Mouse (Mus musculus) midbrain, embryonic 12.5 days (tissue): ENCODE measurements at regions not wholly inside any gene's neighbourhood (a gene's known extent, or its start where the extent isn't known, plus 50 kb on each side); places are given as distances from the start of the nearest gene placed in this dataset.

Experiments
- ATAC-seq: fragments of 200-750 bp; cut with Nextera tagmentation; 2 replicates; pipeline ENCODE4 v1.8.0; 2017; ENCODE audit warnings: low read depth, moderate TSS enrichment, moderate library complexity; ENCODE audit not compliant: low FRiP score
- H3K27ac ChIP-seq: fragments of 300-500 bp; sonication (generic); replicated peaks from 2 replicates; pipeline ENCODE4 v1.5.1; 2016; ENCODE audit warnings: mild to moderate bottlenecking
- H3K27me3 ChIP-seq: fragments of 300-500 bp; sonication (generic); 2 replicates; pipeline ENCODE4 v1.6.1; 2016; ENCODE audit warnings: mild to moderate bottlenecking
- H3K36me3 ChIP-seq: fragments of 300-500 bp; sonication (generic); 2 replicates; pipeline ENCODE4 v1.6.1; 2016
- H3K4me1 ChIP-seq: fragments of 300-500 bp; sonication (generic); 2 replicates; pipeline ENCODE4 v1.6.1; 2016
- H3K4me2 ChIP-seq: fragments of 300-500 bp; sonication (generic); replicated peaks from 2 replicates; pipeline ENCODE4 v1.6.1; 2016; ENCODE audit warnings: mild to moderate bottlenecking, moderate library complexity
- H3K4me3 ChIP-seq: fragments of 300-500 bp; sonication (generic); 2 replicates; pipeline ENCODE4 v1.5.1; 2016; ENCODE audit warnings: mild to moderate bottlenecking
- H3K9ac ChIP-seq: fragments of 300-500 bp; sonication (generic); replicated peaks from 2 replicates; pipeline ENCODE4 v1.6.1; 2016; ENCODE audit warnings: mild to moderate bottlenecking, moderate library complexity
- H3K9me3 ChIP-seq: fragments of 300-500 bp; sonication (generic); 2 replicates; pipeline ENCODE4 v1.6.1; 2016; ENCODE audit warnings: mild to moderate bottlenecking
- WGBS: fragments of 180-500 bp; shearing (Covaris S2); methylation state at CpG from one replicate; pipeline ENCODE4 v1.1.7; 2016; 5-methylcytosine and 5-hydroxymethylcytosine counted together

- Histone ChIP-seq H3K4me2 (no peak overlapping the region), H3K9ac (no peak overlapping the region), H3K9me3 (no peaks in the 10 kb centered on the region), H3K27ac (no peak overlapping the region), H3K36me3 (no peaks in the 10 kb centered on the region), H3K4me1 (no peaks in the 10 kb centered on the region), H3K27me3 (no peaks in the 10 kb centered on the region), H3K4me3 (no peak overlapping the region)
- WGBS: 87% methylated on average over 11 of the region's 11 CpGs
- ATAC-seq: no peak
These were observed 255.6 kb downstream of the Gpat3 start for GRCm38 (mm10) chr5:101100975-101101699.

- Histone ChIP-seq H3K27me3 (no peaks in the 10 kb centered on the region), H3K36me3 (no peaks in the 10 kb centered on the region), H3K9me3 (no peaks in the 10 kb centered on the region), H3K27ac (peak overlapping the region; percentile 20; the same call in 1 of the 2 replicates), H3K4me3 (no peak overlapping the region), H3K9ac (no peak overlapping the region), H3K4me1 (peaks cover 15% of the 10 kb centered on the region; the same call in 1 of the 2 replicates), H3K4me2 (peak overlapping the region; percentile 17; the same call in 1 of the 2 replicates)
- ATAC-seq: peak; percentile 49; the same call in 1 of the 2 replicates
- 65% methylated on average over 21 of the region's 21 CpGs for WGBS
These were observed 245.6 kb downstream of the Gpat3 start for GRCm38 (mm10) chr5:101091027-101091598.

DNA sequence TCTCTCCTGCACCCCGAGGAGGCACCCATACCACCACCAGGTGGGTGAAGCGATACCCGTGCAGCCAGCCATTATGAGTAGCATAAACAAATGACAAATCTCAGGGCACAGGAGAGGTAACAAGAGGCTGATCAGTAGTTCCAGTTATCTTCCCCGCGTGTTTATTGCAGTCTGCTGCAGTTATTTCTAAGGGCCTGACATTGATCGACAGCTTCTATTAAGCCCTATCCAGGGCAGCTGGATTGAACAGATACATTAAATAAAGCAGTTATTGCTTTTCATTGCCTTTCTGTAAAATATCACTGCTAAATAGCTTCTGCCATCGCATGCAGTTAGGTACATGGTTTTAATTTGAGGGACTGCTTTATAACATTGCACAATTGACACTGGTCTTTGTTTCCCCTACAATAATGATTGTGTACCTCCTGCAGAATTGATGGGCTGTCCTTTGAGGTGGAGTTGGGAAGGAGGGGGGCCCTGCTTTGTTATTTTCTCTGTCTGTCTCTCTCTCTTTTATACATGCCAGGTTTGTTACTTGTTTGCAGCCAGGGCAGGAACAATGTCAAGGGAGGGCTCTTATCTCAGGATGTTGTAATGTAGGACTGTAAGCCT lies 245.0 kb downstream of the Gpat3 start:
- no peak for ATAC-seq
- 83% methylated on average over 7 of the region's 7 CpGs for WGBS

GRCm38 (mm10) chr5:101085199-101085598 lies 239.7 kb downstream of the Gpat3 start:
- 84% methylated on average over 3 of the region's 3 CpGs for WGBS
- Histone ChIP-seq H3K4me3 (no peak overlapping the region), H3K36me3 (no peaks in the 10 kb centered on the region), H3K9me3 (no peaks in the 10 kb centered on the region), H3K27me3 (no peaks in the 10 kb centered on the region), H3K4me2 (no peak overlapping the region), H3K27ac (no peak overlapping the region), H3K4me1 (no peaks in the 10 kb centered on the region), H3K9ac (no peak overlapping the region)
- no peak for ATAC-seq

More for the DNA sequence above, 245.0 kb downstream of the Gpat3 start:
- no peaks in the 10 kb centered on the region for H3K27me3 ChIP-seq
- H3K4me1 ChIP-seq: peaks cover 15% of the 10 kb centered on the region; the same call in 1 of the 2 replicates
- no peaks in the 10 kb centered on the region for H3K9me3 ChIP-seq
- H3K9ac ChIP-seq: no peak overlapping the region
- no peak overlapping the region for H3K4me3 ChIP-seq
- no peaks in the 10 kb centered on the region for H3K36me3 ChIP-seq
- H3K4me2 ChIP-seq: peak overlapping the region; percentile 17; the same call in 1 of the 2 replicates
- H3K27ac ChIP-seq: peak overlapping the region; percentile 20

DNA sequence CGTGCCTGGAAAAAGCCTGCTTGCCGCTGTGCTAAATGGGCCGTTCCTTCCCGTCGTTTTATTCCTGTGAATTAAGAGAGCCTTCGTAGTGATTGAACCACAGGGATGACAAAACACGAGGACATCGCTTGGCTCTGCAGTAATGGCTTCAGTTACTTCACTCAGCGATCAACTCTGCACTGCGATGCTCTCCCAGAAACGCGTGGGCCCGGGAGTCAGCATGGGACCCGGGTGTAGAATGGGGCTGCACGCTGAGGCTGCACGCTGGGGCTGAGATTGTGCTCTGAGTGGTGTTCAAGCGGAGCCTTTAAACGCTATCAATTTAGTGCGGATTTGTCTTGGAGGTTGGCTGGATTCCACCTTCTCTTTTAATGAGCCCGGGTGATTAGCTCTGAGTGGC lies 237.1 kb downstream of the Gpat3 start:
- no peak overlapping the region for H3K4me2 ChIP-seq
- H3K4me1 ChIP-seq: no peaks in the 10 kb centered on the region
- no peak for ATAC-seq
- no peaks in the 10 kb centered on the region for H3K36me3 ChIP-seq
- H3K9me3 ChIP-seq: no peaks in the 10 kb centered on the region
- no peak overlapping the region for H3K27ac ChIP-seq
- no peaks in the 10 kb centered on the region for H3K27me3 ChIP-seq
- WGBS: 78% methylated on average over 20 of the region's 20 CpGs
- H3K9ac ChIP-seq: no peak overlapping the region
- H3K4me3 ChIP-seq: no peak overlapping the region

DNA sequence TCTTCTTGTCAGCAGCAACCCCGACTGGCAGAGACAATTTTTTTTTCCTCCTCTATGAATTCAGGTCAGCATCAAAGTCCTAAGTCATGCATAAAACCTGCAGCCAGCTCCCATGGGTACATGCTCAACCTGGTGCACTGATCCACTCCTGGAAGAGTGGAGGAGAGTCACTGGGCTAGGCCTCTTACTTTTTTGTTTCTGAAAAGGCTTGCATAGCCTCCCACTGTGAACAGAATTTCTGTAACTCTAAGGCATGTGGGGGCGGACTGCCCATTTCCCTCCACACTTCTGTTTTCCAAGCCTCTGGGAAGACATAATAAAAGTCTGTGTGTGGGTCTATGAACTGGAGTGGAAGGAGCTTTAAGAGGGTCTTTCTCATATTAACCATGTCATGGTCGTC lies 218.8 kb downstream of the Gpat3 start:
- Histone ChIP-seq H3K4me2 (no peak overlapping the region), H3K9me3 (no peaks in the 10 kb centered on the region), H3K27ac (no peak overlapping the region), H3K36me3 (no peaks in the 10 kb centered on the region), H3K9ac (no peak overlapping the region), H3K27me3 (no peaks in the 10 kb centered on the region), H3K4me1 (no peaks in the 10 kb centered on the region), H3K4me3 (no peak overlapping the region)
- WGBS: 79% methylated on average over 3 of the region's 3 CpGs
- no peak for ATAC-seq

DNA sequence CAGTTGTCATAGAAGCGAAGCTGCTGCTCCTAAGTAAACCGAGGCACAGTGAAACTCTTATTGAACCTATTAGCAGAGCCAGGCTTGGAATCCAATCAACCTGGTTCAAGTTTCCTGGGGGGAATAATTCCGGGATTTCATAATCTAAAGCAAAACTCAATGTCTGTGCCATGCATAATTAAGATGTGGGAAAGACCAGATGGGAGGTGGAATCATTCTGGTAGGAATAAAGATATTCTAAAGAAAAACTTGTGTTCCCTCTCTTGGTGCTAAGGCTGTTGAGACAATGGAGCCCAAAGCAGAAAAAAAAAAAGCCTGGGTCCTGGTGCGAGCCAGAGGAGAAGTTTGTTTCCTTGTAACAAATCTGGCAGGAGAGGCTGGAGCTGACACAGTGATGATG lies 217.7 kb downstream of the Gpat3 start:
- H3K4me2 ChIP-seq: no peak overlapping the region
- no peak overlapping the region for H3K27ac ChIP-seq
- H3K9ac ChIP-seq: no peak overlapping the region
- H3K36me3 ChIP-seq: no peaks in the 10 kb centered on the region
- ATAC-seq: no peak
- WGBS: 93% methylated on average over 4 of the region's 4 CpGs
- no peaks in the 10 kb centered on the region for H3K9me3 ChIP-seq
- H3K4me1 ChIP-seq: no peaks in the 10 kb centered on the region
- no peak overlapping the region for H3K4me3 ChIP-seq
- H3K27me3 ChIP-seq: no peaks in the 10 kb centered on the region

DNA sequence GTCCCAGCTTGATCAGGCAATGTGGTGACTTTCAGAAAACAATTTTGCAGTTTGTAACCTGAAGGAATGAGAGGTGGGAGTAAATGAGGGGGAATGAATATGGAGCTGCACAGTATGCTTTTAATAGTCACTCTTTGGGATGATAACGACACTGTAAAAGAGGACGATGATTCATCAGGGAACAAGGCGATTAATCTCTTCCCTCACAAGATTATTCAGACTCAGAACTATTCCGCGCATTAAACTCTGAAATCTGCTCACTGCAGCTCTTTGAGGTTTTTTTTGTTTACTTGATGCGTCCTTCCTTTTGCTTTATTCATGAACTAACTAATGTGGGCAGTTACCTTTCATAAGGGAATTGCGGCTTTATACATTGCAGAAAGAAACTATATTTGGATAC lies 206.1 kb downstream of the Gpat3 start:
- Histone ChIP-seq H3K4me2 (no peak overlapping the region), H3K4me1 (no peaks in the 10 kb centered on the region), H3K36me3 (no peaks in the 10 kb centered on the region), H3K9me3 (no peaks in the 10 kb centered on the region), H3K27me3 (no peaks in the 10 kb centered on the region), H3K4me3 (no peak overlapping the region), H3K27ac (no peak overlapping the region), H3K9ac (no peak overlapping the region)
- 88% methylated on average over 7 of the region's 7 CpGs for WGBS
- no peak for ATAC-seq

- no peak overlapping the region for H3K4me3 ChIP-seq
- no peak overlapping the region for H3K27ac ChIP-seq
- no peak overlapping the region for H3K9ac ChIP-seq
- no peaks in the 10 kb centered on the region for H3K4me1 ChIP-seq
- H3K4me2 ChIP-seq: no peak overlapping the region
- WGBS: 88% methylated on average over 9 of the region's 9 CpGs
- no peaks in the 10 kb centered on the region for H3K27me3 ChIP-seq
- ATAC-seq: no peak
- H3K9me3 ChIP-seq: no peaks in the 10 kb centered on the region
- no peaks in the 10 kb centered on the region for H3K36me3 ChIP-seq
These were observed 195.0 kb downstream of the Gpat3 start for GRCm38 (mm10) chr5:101040488-101040887.

DNA sequence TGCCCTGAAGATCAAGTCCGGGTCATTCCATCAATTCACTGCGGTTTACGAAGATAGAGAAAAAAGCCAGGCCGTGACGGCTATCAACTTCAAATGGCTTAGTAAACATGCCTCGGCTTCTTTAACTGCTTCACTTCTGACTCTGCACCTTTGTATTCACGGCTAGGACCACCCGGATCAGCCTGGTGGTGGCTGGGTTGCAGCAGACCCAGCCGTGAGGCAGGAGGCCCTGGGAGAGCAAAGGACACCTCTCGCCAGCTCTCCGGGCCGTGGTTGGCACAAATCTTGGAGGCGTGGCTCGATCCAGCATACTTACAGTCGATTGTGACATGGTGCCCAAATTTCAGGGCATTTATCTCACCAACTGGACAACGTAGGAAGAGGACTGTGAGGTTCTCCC lies 187.5 kb downstream of the Gpat3 start:
- Histone ChIP-seq H3K9me3 (no peaks in the 10 kb centered on the region), H3K4me1 (0 out of 2 replicates have a peak, but pooled peaks cover 4% of the 10 kb centered on the region), H3K4me3 (no peak overlapping the region), H3K4me2 (no peak overlapping the region), H3K27ac (no peak overlapping the region), H3K36me3 (no peaks in the 10 kb centered on the region), H3K27me3 (no peaks in the 10 kb centered on the region; the same call in 1 of the 2 replicates), H3K9ac (no peak overlapping the region)
- WGBS: 77% methylated on average over 16 of the region's 16 CpGs
- no peak for ATAC-seq

GRCm38 (mm10) chr5:101032147-101032900 lies 186.8 kb downstream of the Gpat3 start:
- Histone ChIP-seq H3K9me3 (no peaks in the 10 kb centered on the region), H3K4me1 (0 out of 2 replicates have a peak, but pooled peaks cover 4% of the 10 kb centered on the region), H3K27me3 (no peaks in the 10 kb centered on the region; the same call in 1 of the 2 replicates), H3K9ac (no peak overlapping the region), H3K4me2 (no peak overlapping the region), H3K4me3 (no peak overlapping the region), H3K27ac (no peak overlapping the region; the same call in 1 of the 2 replicates), H3K36me3 (no peaks in the 10 kb centered on the region)
- 56% methylated on average over 12 of the region's 12 CpGs for WGBS
- no peak for ATAC-seq

- 89% methylated on average over 5 of the region's 5 CpGs for WGBS
- H3K36me3 ChIP-seq: no peaks in the 10 kb centered on the region
- H3K9me3 ChIP-seq: no peaks in the 10 kb centered on the region
- H3K4me1 ChIP-seq: peaks cover 6% of the 10 kb centered on the region
- ATAC-seq: no peak
- no peak overlapping the region for H3K9ac ChIP-seq
- H3K4me3 ChIP-seq: no peak overlapping the region
- peaks cover 28% of the 10 kb centered on the region for H3K27me3 ChIP-seq
- H3K4me2 ChIP-seq: no peak overlapping the region
- no peak overlapping the region for H3K27ac ChIP-seq
These were observed 179.3 kb downstream of the Gpat3 start for GRCm38 (mm10) chr5:101024796-101025195.
